Mouse (Mus musculus): ENCODE data around the gene Myl10. TPM values are rescaled to one million over a fixed set of nuclear protein-coding genes. Genes with fewer than 3 reads are reported as not detected.

The Myl10 gene
- polyA plus RNA-seq, 1 experiment from 2014 or later, result not detected

- Histone ChIP-seq H3K27me3 (replicated peaks; ENCODE audit: control insufficient read depth, insufficient read depth, low read length) (0 out of 2 replicates have a peak, but pooled peaks cover 2% of the 10 kb centered on the region), H3K27ac (ENCODE audit: low read length) (no peak overlapping the region), H3K4me2 (ENCODE audit: low read length) (no peak overlapping the region), H3K36me3 (ENCODE audit: control insufficient read depth, insufficient read depth) (no peaks in the 10 kb centered on the region), H3K4me1 (replicated peaks; ENCODE audit: control insufficient read depth, insufficient read depth, low read length) (no peaks in the 10 kb centered on the region), H3K4me3 (replicated peaks; ENCODE audit: low read length) (no peak overlapping the region), H3K9ac (replicated peaks; ENCODE audit: low read depth, low read length) (no peak overlapping the region), H3K9me3 (ENCODE audit: control insufficient read depth, low read length) (no peaks in the 10 kb centered on the region)
- no peak for ATAC-seq
- WGBS, result 8% methylated on average over 9 of the region's 9 CpGs
Measured at GRCm38 (mm10) chr5:136664497-136664896, 28.4 kb upstream of the Myl10 start.

GRCm38 (mm10) chr5:136676315-136677030 lies 16.5 kb upstream of the Myl10 start:
- Histone ChIP-seq H3K36me3 (ENCODE audit: control insufficient read depth, insufficient read depth) (no peaks in the 10 kb centered on the region), H3K27ac (ENCODE audit: low read length) (no peak overlapping the region), H3K9me3 (ENCODE audit: control insufficient read depth, low read length) (peaks cover 3% of the 10 kb centered on the region; the same call in 1 of the 2 replicates), H3K4me3 (replicated peaks; ENCODE audit: low read length) (no peak overlapping the region), H3K4me1 (replicated peaks; ENCODE audit: control insufficient read depth, insufficient read depth, low read length) (no peaks in the 10 kb centered on the region), H3K27me3 (replicated peaks; ENCODE audit: control insufficient read depth, insufficient read depth, low read length) (no peaks in the 10 kb centered on the region), H3K4me2 (ENCODE audit: low read length) (no peak overlapping the region), H3K9ac (replicated peaks; ENCODE audit: low read depth, low read length) (no peak overlapping the region)
- no peak for ATAC-seq
- WGBS, result 88% methylated on average over 18 of the region's 18 CpGs

- Histone ChIP-seq H3K4me3 (replicated peaks; ENCODE audit: low read length) (no peak overlapping the region), H3K9ac (replicated peaks; ENCODE audit: low read depth, low read length) (no peak overlapping the region), H3K9me3 (ENCODE audit: control insufficient read depth, low read length) (peaks cover 3% of the 10 kb centered on the region; the same call in 1 of the 2 replicates), H3K27ac (ENCODE audit: low read length) (no peak overlapping the region), H3K4me2 (ENCODE audit: low read length) (no peak overlapping the region), H3K36me3 (ENCODE audit: control insufficient read depth, insufficient read depth) (no peaks in the 10 kb centered on the region), H3K27me3 (replicated peaks; ENCODE audit: control insufficient read depth, insufficient read depth, low read length) (0 out of 2 replicates have a peak, but pooled peaks cover 2% of the 10 kb centered on the region), H3K4me1 (replicated peaks; ENCODE audit: control insufficient read depth, insufficient read depth, low read length) (no peaks in the 10 kb centered on the region)
- whole genome bisulfite sequencing, result 69% methylated on average over 6 of the region's 6 CpGs
- no peak for ATAC-seq
Measured at GRCm38 (mm10) chr5:136678840-136679348, 14.1 kb upstream of the Myl10 start.

- no peak overlapping the region for H3K27ac ChIP-seq (ENCODE audit: low read length)
- H3K4me1 ChIP-seq (replicated peaks; ENCODE audit: control insufficient read depth, insufficient read depth, low read length), result no peaks in the 10 kb centered on the region
- H3K27me3 ChIP-seq (replicated peaks; ENCODE audit: control insufficient read depth, insufficient read depth, low read length), result 0 out of 2 replicates have a peak, but pooled peaks cover 2% of the 10 kb centered on the region
- H3K9ac ChIP-seq (replicated peaks; ENCODE audit: low read depth, low read length), result no peak overlapping the region
- WGBS, result 90% methylated on average over 4 of the region's 4 CpGs
- H3K36me3 ChIP-seq (ENCODE audit: control insufficient read depth, insufficient read depth), result no peaks in the 10 kb centered on the region
- ATAC-seq, result no peak
- H3K4me2 ChIP-seq (ENCODE audit: low read length), result no peak overlapping the region
- no peak overlapping the region for H3K4me3 ChIP-seq (replicated peaks; ENCODE audit: low read length)
- H3K9me3 ChIP-seq (ENCODE audit: control insufficient read depth, low read length), result no peaks in the 10 kb centered on the region
Measured at GRCm38 (mm10) chr5:136686349-136686748, 6.6 kb upstream of the Myl10 start.

GRCm38 (mm10) chr5:136687561-136687960 lies 5.4 kb upstream of the Myl10 start:
- no peak overlapping the region for H3K27ac ChIP-seq (ENCODE audit: low read length)
- no peaks in the 10 kb centered on the region for H3K36me3 ChIP-seq (ENCODE audit: control insufficient read depth, insufficient read depth)
- H3K27me3 ChIP-seq (replicated peaks; ENCODE audit: control insufficient read depth, insufficient read depth, low read length), result no peaks in the 10 kb centered on the region
- no peaks in the 10 kb centered on the region for H3K4me1 ChIP-seq (replicated peaks; ENCODE audit: control insufficient read depth, insufficient read depth, low read length)
- H3K9ac ChIP-seq (replicated peaks; ENCODE audit: low read depth, low read length), result no peak overlapping the region
- ATAC-seq, result no peak
- H3K4me2 ChIP-seq (ENCODE audit: low read length), result no peak overlapping the region
- 70% methylated on average over 7 of the region's 7 CpGs for WGBS
- no peak overlapping the region for H3K4me3 ChIP-seq (replicated peaks; ENCODE audit: low read length)
- H3K9me3 ChIP-seq (ENCODE audit: control insufficient read depth, low read length), result no peaks in the 10 kb centered on the region

GRCm38 (mm10) chr5:136688841-136689240 lies 4.1 kb upstream of the Myl10 start:
- Histone ChIP-seq H3K9me3 (ENCODE audit: control insufficient read depth, low read length) (no peaks in the 10 kb centered on the region), H3K9ac (replicated peaks; ENCODE audit: low read depth, low read length) (no peak overlapping the region), H3K4me2 (ENCODE audit: low read length) (no peak overlapping the region), H3K27ac (ENCODE audit: low read length) (no peak overlapping the region), H3K4me3 (replicated peaks; ENCODE audit: low read length) (no peak overlapping the region), H3K36me3 (ENCODE audit: control insufficient read depth, insufficient read depth) (no peaks in the 10 kb centered on the region), H3K27me3 (replicated peaks; ENCODE audit: control insufficient read depth, insufficient read depth, low read length) (no peaks in the 10 kb centered on the region), H3K4me1 (replicated peaks; ENCODE audit: control insufficient read depth, insufficient read depth, low read length) (no peaks in the 10 kb centered on the region)
- 78% methylated on average over 6 of the region's 6 CpGs for WGBS
- ATAC-seq, result no peak

- H3K36me3 ChIP-seq (ENCODE audit: control insufficient read depth, insufficient read depth), result no peaks in the 10 kb centered on the region
- H3K27ac ChIP-seq (ENCODE audit: low read length), result no peak overlapping the region
- H3K4me2 ChIP-seq (ENCODE audit: low read length), result no peak overlapping the region
- H3K9me3 ChIP-seq (ENCODE audit: control insufficient read depth, low read length), result no peaks in the 10 kb centered on the region
- H3K27me3 ChIP-seq (replicated peaks; ENCODE audit: control insufficient read depth, insufficient read depth, low read length), result no peaks in the 10 kb centered on the region
- H3K4me3 ChIP-seq (replicated peaks; ENCODE audit: low read length), result no peak overlapping the region
- 68% methylated on average over 3 of the region's 3 CpGs for WGBS
- no peaks in the 10 kb centered on the region for H3K4me1 ChIP-seq (replicated peaks; ENCODE audit: control insufficient read depth, insufficient read depth, low read length)
- no peak overlapping the region for H3K9ac ChIP-seq (replicated peaks; ENCODE audit: low read depth, low read length)
- no peak for ATAC-seq
Measured at GRCm38 (mm10) chr5:136691170-136691569, 1.8 kb upstream of the Myl10 start.

GRCm38 (mm10) chr5:136693418-136693817 lies 472 bp downstream of the Myl10 start:
- 83% methylated on average over 7 of the region's 7 CpGs for WGBS
- ATAC-seq, result no peak

GRCm38 (mm10) chr5:136694976-136695375 lies 2.0 kb downstream of the Myl10 start:
- Histone ChIP-seq H3K36me3 (ENCODE audit: control insufficient read depth, insufficient read depth) (no peaks in the 10 kb centered on the region), H3K27me3 (replicated peaks; ENCODE audit: control insufficient read depth, insufficient read depth, low read length) (no peaks in the 10 kb centered on the region), H3K27ac (ENCODE audit: low read length) (no peak overlapping the region), H3K4me3 (replicated peaks; ENCODE audit: low read length) (no peak overlapping the region), H3K4me1 (replicated peaks; ENCODE audit: control insufficient read depth, insufficient read depth, low read length) (no peaks in the 10 kb centered on the region), H3K9me3 (ENCODE audit: control insufficient read depth, low read length) (no peaks in the 10 kb centered on the region), H3K9ac (replicated peaks; ENCODE audit: low read depth, low read length) (no peak overlapping the region), H3K4me2 (ENCODE audit: low read length) (no peak overlapping the region)
- WGBS, result 82% methylated on average over 6 of the region's 6 CpGs
- ATAC-seq, result no peak

More at GRCm38 (mm10) chr5:136693418-136693817, 472 bp downstream of the Myl10 start:
- Histone ChIP-seq H3K27ac (ENCODE audit: low read length) (no peak overlapping the region), H3K9ac (replicated peaks; ENCODE audit: low read depth, low read length) (no peak overlapping the region), H3K27me3 (replicated peaks; ENCODE audit: control insufficient read depth, insufficient read depth, low read length) (no peaks in the 10 kb centered on the region), H3K4me1 (replicated peaks; ENCODE audit: control insufficient read depth, insufficient read depth, low read length) (no peaks in the 10 kb centered on the region), H3K4me2 (ENCODE audit: low read length) (no peak overlapping the region), H3K4me3 (replicated peaks; ENCODE audit: low read length) (no peak overlapping the region), H3K36me3 (ENCODE audit: control insufficient read depth, insufficient read depth) (no peaks in the 10 kb centered on the region), H3K9me3 (ENCODE audit: control insufficient read depth, low read length) (no peaks in the 10 kb centered on the region)

All from forebrain, embryonic 16.5 days (tissue).